Mouse (Mus musculus): ENCODE data around the gene Mgat5. TPM values are rescaled to one million over a fixed set of nuclear protein-coding genes. Genes with fewer than 3 reads are reported as not detected.

The Mgat5 gene
- polyA plus RNA-seq (2015; fragmentation: Nextera tagmentation; extraction: Ambion mirVana) = 12.3 and 12.6 TPM in 2 replicates

DNA sequence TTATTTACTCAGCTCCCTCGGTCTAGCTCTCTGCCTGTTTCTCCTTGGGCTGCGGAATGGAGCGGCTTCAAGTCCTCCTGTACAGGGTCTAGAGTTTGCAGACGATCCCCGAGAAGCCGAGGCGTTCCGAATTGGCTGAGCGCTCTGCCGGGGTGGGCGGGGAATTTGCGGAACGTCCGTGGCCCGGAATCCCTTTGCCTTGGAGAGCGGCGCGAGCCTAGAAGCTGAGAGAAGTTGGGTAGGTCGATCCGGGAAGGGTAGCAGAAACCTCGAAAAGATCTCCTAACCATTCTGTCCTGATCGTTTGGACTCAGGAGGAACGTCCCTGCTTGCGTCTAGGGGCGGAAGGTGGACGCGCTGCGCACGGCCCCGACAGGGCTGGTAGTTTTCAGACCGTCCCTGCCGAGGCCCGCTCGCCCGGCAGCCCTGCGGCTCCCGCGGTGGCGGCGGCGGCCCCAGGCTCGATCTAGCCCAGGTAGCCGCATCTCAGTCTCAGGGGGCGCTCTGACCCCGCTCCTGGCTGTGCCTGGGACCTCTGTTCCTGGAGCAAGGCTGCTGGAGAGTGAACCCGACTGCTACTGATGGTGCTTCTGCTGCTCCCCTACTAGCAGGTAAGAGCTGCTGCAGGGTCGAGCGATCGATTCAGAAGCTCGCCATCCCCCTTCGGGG is at the start of gene Mgat5:
Gene Mgat5 (plus strand): TSS at position 199 of the 669 bp plus-strand sequence.
- peaks cover 22% of the 10 kb centered on the region for H3K4me1 ChIP-seq
- ATAC-seq (replicated peaks) = peak; percentile 91
- H3K27me3 ChIP-seq = no peaks in the 10 kb centered on the region
- H3K4me3 ChIP-seq = peak within 1 kb of the TSS; percentile 93
- no peaks in the 10 kb centered on the region for H3K9me3 ChIP-seq
- H3K36me3 ChIP-seq = no peaks in the 10 kb centered on the region
- peak within 1 kb of the TSS; percentile 97 for H3K27ac ChIP-seq (replicated peaks)
- H3K4me2 ChIP-seq (replicated peaks) = peak within 1 kb of the TSS; percentile 63
- WGBS = under 1% methylated on average over 51 of the region's 51 CpGs
- peak within 1 kb of the TSS; percentile 93 for H3K9ac ChIP-seq (replicated peaks)

- Histone ChIP-seq H3K4me1 (no peaks in the 10 kb centered on the region), H3K27ac (replicated peaks) (no peak overlapping the region), H3K9me3 (no peaks in the 10 kb centered on the region), H3K9ac (replicated peaks) (no peak overlapping the region), H3K4me3 (no peak overlapping the region), H3K4me2 (replicated peaks) (no peak overlapping the region), H3K36me3 (no peaks in the 10 kb centered on the region), H3K27me3 (no peaks in the 10 kb centered on the region)
- ATAC-seq (replicated peaks) = no peak
- WGBS = 26% methylated on average over 5 of the region's 5 CpGs
Measured at GRCm38 (mm10) chr1:127160118-127160760, 44.6 kb upstream of the Mgat5 start.

DNA sequence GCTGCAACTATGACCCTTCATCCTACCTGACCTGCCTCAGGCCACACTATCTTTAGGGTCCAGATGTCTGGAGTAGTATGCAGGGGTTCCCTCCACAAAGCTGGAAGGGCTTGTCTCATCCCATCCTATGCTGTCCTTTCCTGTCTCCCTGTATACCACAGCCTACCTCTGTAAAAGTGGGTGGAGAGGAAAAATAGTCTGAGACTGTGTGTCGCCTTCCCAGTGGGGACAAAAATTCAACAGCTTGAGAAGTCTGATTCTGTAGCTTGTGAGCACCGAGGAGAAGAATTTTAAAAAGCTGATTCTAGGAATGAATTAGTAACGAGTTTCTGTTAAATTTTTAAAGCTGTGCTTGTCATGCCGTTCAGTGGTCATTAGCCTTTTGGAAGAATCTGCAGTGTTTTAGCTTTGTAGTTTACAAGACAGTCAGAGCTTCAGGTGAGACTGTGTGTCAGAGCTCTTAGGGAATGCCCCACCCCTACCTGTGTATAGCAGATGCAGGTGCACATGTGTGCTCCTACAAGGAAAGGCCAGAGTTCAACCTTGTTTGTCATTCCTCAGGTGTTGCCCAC is 40.1 kb upstream of the Mgat5 start:
- H3K4me2 ChIP-seq (replicated peaks) = no peak overlapping the region
- no peaks in the 10 kb centered on the region for H3K9me3 ChIP-seq
- no peaks in the 10 kb centered on the region for H3K36me3 ChIP-seq
- no peaks in the 10 kb centered on the region for H3K27me3 ChIP-seq
- no peak for ATAC-seq (replicated peaks)
- H3K4me3 ChIP-seq = no peak overlapping the region
- peaks cover 12% of the 10 kb centered on the region for H3K4me1 ChIP-seq
- no peak overlapping the region for H3K27ac ChIP-seq (replicated peaks)
- H3K9ac ChIP-seq (replicated peaks) = no peak overlapping the region
- WGBS = 85% methylated on average over 4 of the region's 4 CpGs

DNA sequence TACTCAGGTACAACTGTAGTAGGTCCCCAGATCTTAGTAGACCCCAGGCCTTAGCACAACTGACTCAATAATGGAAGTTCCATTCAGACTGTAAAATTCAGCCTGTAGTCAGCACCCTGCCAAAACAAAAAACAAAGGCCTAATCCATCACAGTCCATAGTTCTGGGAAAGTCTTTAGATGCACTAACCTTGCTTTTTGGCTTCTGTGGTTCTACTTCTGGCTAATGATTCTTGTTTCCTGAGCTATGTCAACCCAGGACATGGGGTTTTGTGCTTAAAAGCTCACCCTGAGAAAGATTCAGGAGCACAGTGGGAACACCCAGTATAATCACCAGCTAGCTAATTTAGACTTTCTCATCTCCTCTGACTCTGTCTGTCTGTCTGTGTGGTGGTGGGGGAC is 38.3 kb upstream of the Mgat5 start:
- no peak overlapping the region for H3K9ac ChIP-seq (replicated peaks)
- H3K4me1 ChIP-seq = peaks cover 12% of the 10 kb centered on the region
- ATAC-seq (replicated peaks) = no peak
- H3K9me3 ChIP-seq = no peaks in the 10 kb centered on the region
- H3K4me2 ChIP-seq (replicated peaks) = no peak overlapping the region
- no peaks in the 10 kb centered on the region for H3K27me3 ChIP-seq
- H3K36me3 ChIP-seq = no peaks in the 10 kb centered on the region
- H3K4me3 ChIP-seq = no peak overlapping the region
- H3K27ac ChIP-seq (replicated peaks) = no peak overlapping the region

- ATAC-seq (replicated peaks) = 0 out of 2 replicates have a peak, but pooled peaks have one; percentile 4
- H3K27ac ChIP-seq (replicated peaks) = no peak overlapping the region
Measured at GRCm38 (mm10) chr1:127167586-127167985, 37.2 kb upstream of the Mgat5 start.

DNA sequence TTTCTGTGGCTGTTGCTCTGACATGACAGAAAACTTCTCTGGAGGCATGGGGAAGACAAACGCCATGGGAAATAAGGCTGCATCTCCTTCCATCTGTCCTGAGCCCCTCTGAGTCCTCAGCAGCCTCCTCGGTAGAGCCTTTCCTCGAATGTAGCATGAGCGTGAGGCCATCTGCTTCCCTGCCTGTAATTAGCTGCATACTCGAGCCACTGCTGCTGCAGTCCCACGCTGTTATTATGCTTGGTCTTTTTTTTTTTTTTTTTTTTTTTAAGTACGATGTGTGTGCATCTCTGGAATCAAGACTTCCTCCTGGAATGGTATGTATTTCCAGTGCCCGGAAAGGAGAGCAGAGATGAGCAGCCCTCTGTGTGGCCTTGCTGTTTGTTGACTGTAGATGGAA is 36.6 kb upstream of the Mgat5 start:
- Histone ChIP-seq H3K4me2 (replicated peaks) (no peak overlapping the region), H3K36me3 (no peaks in the 10 kb centered on the region), H3K9me3 (no peaks in the 10 kb centered on the region), H3K27ac (replicated peaks) (no peak overlapping the region), H3K4me3 (no peak overlapping the region), H3K4me1 (peaks cover 12% of the 10 kb centered on the region), H3K9ac (replicated peaks) (no peak overlapping the region), H3K27me3 (no peaks in the 10 kb centered on the region)
- 27% methylated on average over 8 of the region's 8 CpGs for WGBS
- ATAC-seq (replicated peaks) = peak; percentile 84

More at GRCm38 (mm10) chr1:127167586-127167985, 37.2 kb upstream of the Mgat5 start:
- Histone ChIP-seq H3K9me3 (no peaks in the 10 kb centered on the region), H3K4me2 (replicated peaks) (no peak overlapping the region), H3K4me3 (no peak overlapping the region), H3K36me3 (no peaks in the 10 kb centered on the region), H3K27me3 (no peaks in the 10 kb centered on the region), H3K4me1 (peaks cover 12% of the 10 kb centered on the region), H3K9ac (replicated peaks) (no peak overlapping the region)
- 50% methylated on average over 1 of the region's 1 CpGs for WGBS

DNA sequence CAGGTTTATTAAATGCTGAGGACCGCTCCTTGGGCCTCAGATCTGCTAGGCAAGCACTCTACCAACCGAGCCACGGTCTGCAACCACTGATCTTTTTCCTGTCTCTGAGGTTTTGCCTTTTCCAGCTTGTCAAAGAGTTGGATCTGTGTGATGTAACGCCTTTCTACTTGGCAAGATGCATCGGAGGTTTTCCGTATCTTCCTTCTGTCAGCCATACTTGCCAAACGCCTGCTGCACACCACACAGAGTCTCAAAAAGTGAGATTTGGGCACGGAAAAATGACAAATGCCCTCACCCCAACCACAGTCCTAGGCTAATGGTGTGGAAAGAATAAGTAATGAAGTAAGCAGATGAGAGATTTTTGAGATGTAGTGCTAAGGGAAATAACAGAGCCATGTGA is 35.3 kb upstream of the Mgat5 start:
- 71% methylated on average over 8 of the region's 8 CpGs for WGBS
- Histone ChIP-seq H3K9ac (replicated peaks) (no peak overlapping the region), H3K9me3 (no peaks in the 10 kb centered on the region), H3K4me3 (no peak overlapping the region), H3K36me3 (no peaks in the 10 kb centered on the region), H3K4me1 (peaks cover 12% of the 10 kb centered on the region), H3K4me2 (replicated peaks) (no peak overlapping the region), H3K27me3 (no peaks in the 10 kb centered on the region), H3K27ac (replicated peaks) (no peak overlapping the region)
- peak; percentile 78 for ATAC-seq (replicated peaks)

DNA sequence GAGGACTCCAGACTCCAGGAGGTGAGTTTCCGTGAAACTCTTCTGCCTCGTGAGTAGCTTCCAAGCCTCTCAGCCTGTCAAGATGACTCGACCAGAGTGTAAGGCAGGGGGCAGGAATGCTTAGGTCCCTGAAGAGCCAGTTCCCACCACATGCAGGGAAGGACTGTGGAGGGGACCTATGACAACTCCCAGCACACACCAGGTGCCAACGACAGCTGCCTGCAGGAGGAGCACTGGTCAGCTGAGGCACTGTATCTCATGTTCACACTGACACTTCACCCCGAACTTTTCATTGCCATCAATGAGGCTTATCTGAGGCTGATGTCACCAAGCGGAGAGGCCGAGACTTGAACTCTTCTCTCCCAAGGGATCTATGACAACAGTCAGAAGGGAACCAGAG is 33.5 kb upstream of the Mgat5 start:
- H3K27ac ChIP-seq (replicated peaks) = no peak overlapping the region
- H3K4me1 ChIP-seq = peaks cover 12% of the 10 kb centered on the region
- no peak overlapping the region for H3K9ac ChIP-seq (replicated peaks)
- 89% methylated on average over 7 of the region's 7 CpGs for WGBS
- H3K4me2 ChIP-seq (replicated peaks) = no peak overlapping the region
- no peaks in the 10 kb centered on the region for H3K27me3 ChIP-seq
- no peaks in the 10 kb centered on the region for H3K9me3 ChIP-seq
- no peaks in the 10 kb centered on the region for H3K36me3 ChIP-seq
- no peak overlapping the region for H3K4me3 ChIP-seq
- no peak for ATAC-seq (replicated peaks)

GRCm38 (mm10) chr1:127173448-127173847 is 31.4 kb upstream of the Mgat5 start:
- no peaks in the 10 kb centered on the region for H3K36me3 ChIP-seq
- no peak overlapping the region for H3K27ac ChIP-seq (replicated peaks)
- no peak overlapping the region for H3K9ac ChIP-seq (replicated peaks)
- WGBS = 75% methylated on average over 3 of the region's 3 CpGs
- no peak overlapping the region for H3K4me2 ChIP-seq (replicated peaks)
- no peak overlapping the region for H3K4me3 ChIP-seq
- no peaks in the 10 kb centered on the region for H3K9me3 ChIP-seq
- no peaks in the 10 kb centered on the region for H3K27me3 ChIP-seq
- no peak for ATAC-seq (replicated peaks)
- H3K4me1 ChIP-seq = 0 out of 2 replicates have a peak, but pooled peaks cover 3% of the 10 kb centered on the region

DNA sequence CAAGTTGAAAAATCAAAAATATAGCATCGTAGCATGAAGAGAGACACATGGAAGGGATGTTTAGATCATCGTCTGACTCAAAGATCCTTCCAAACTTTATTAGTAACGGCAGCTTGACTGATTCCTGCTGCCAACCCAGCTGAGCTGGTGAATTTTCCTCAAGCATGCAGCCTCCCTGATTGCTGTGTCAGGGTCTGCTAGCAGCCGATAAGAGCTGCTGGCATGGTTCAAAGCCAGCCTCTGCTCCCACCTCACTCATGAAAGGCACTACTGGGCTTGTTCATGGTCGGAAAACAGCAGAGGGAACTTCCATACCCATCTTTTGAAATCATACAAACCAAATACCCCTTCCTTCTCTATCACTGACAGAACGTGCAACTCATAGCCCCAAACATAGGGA is 12.4 kb upstream of the Mgat5 start:
- ATAC-seq (replicated peaks) = no peak
- no peaks in the 10 kb centered on the region for H3K27me3 ChIP-seq
- no peak overlapping the region for H3K9ac ChIP-seq (replicated peaks)
- no peak overlapping the region for H3K4me3 ChIP-seq
- H3K4me1 ChIP-seq = no peaks in the 10 kb centered on the region
- H3K4me2 ChIP-seq (replicated peaks) = no peak overlapping the region
- H3K36me3 ChIP-seq = no peaks in the 10 kb centered on the region
- H3K9me3 ChIP-seq = no peaks in the 10 kb centered on the region
- 77% methylated on average over 6 of the region's 6 CpGs for WGBS
- H3K27ac ChIP-seq (replicated peaks) = no peak overlapping the region

DNA sequence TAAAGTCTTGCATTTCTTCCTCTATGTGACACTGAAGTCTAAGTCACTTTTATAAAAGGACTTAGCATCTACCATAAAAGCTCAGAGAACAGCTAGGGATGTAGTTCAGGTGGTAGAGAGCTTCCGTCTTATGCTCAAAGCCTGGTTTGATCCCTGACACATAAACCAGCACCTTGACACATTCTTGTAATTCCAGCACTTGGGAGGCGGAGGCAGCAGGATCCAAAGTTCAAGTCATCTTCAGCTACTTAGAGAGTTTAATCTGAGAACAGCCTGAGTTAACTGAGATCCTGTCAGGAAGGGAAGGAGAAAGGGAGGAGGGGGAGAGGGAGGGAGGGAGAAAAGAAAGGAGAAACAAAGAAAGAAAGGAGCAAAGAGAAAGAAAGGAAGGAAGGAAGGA is 5.6 kb upstream of the Mgat5 start:
- Histone ChIP-seq H3K4me3 (no peak overlapping the region), H3K4me1 (no peaks in the 10 kb centered on the region), H3K27me3 (no peaks in the 10 kb centered on the region), H3K4me2 (replicated peaks) (no peak overlapping the region), H3K9me3 (no peaks in the 10 kb centered on the region), H3K27ac (replicated peaks) (no peak overlapping the region), H3K9ac (replicated peaks) (no peak overlapping the region), H3K36me3 (no peaks in the 10 kb centered on the region)
- WGBS = 87% methylated on average over 2 of the region's 2 CpGs
- ATAC-seq (replicated peaks) = no peak

GRCm38 (mm10) chr1:127202360-127202759 is 2.5 kb upstream of the Mgat5 start:
- Histone ChIP-seq H3K9me3 (no peaks in the 10 kb centered on the region), H3K9ac (replicated peaks) (no peak overlapping the region), H3K27me3 (no peaks in the 10 kb centered on the region), H3K27ac (replicated peaks) (no peak overlapping the region), H3K4me2 (replicated peaks) (no peak overlapping the region), H3K36me3 (no peaks in the 10 kb centered on the region), H3K4me1 (peaks cover 10% of the 10 kb centered on the region), H3K4me3 (no peak overlapping the region)
- 85% methylated on average over 4 of the region's 4 CpGs for WGBS
- no peak for ATAC-seq (replicated peaks)

Measured in forebrain, embryonic 15.5 days (tissue).